Mouse (Mus musculus) forebrain, postnatal 0 days (tissue): ENCODE data around the gene Sacs. TPM values are rescaled to one million over a fixed set of nuclear protein-coding genes. Genes with fewer than 3 reads are reported as not detected.
A peak's percentile ranks its signal among the peaks of the same experiment; 100 is the strongest.

Experiments used
- ATAC-seq: fragments of 200-750 bp; cut with Nextera tagmentation; 2 replicates; pipeline ENCODE4 v1.8.0; 2017; ENCODE audit warnings: mild to moderate bottlenecking, moderate library complexity
- DNase-seq: peaks from one replicate; pipeline ENCODE4 v3.0.0-alpha.2; 2015
- H3K27ac ChIP-seq: fragments of 300-500 bp; sonication (generic); 2 replicates; pipeline ENCODE4 v1.5.1; 2014; ENCODE audit warnings: low read depth, mild to moderate bottlenecking, antibody characterized with exemption, low read length, moderate library complexity, mixed read lengths
- H3K27me3 ChIP-seq: fragments of 300-500 bp; sonication (generic); 2 replicates; pipeline ENCODE4 v1.6.1; 2014; ENCODE audit warnings: mild to moderate bottlenecking, low read length, mixed read lengths; ENCODE audit not compliant: insufficient read depth
- H3K36me3 ChIP-seq: fragments of 300-500 bp; sonication (generic); 2 replicates; pipeline ENCODE4 v1.6.1; 2014; ENCODE audit warnings: mild to moderate bottlenecking, moderate library complexity; ENCODE audit not compliant: insufficient read depth
- H3K4me1 ChIP-seq: fragments of 300-500 bp; sonication (generic); 2 replicates; pipeline ENCODE4 v1.6.1; 2014; ENCODE audit warnings: antibody characterized with exemption; ENCODE audit not compliant: insufficient read depth
- H3K4me2 ChIP-seq: fragments of 300-500 bp; sonication (generic); 2 replicates; pipeline ENCODE4 v1.6.1; 2014; ENCODE audit warnings: low read depth, mild to moderate bottlenecking, moderate library complexity
- H3K4me3 ChIP-seq: fragments of 300-500 bp; sonication (generic); 2 replicates; pipeline ENCODE4 v1.5.1; 2014; ENCODE audit warnings: low read depth, low read length, mixed read lengths
- H3K9ac ChIP-seq: fragments of 300-500 bp; sonication (generic); 2 replicates; pipeline ENCODE4 v1.6.1; 2014; ENCODE audit warnings: mild to moderate bottlenecking
- H3K9me3 ChIP-seq: fragments of 300-500 bp; sonication (generic); 2 replicates; pipeline ENCODE4 v1.6.1; 2016; ENCODE audit warnings: low read length
- CTCF ChIP-seq: sonication (generic); IDR thresholded peaks from 2 replicates; pipeline ENCODE4 v1.5.1; 2016; ENCODE audit warnings: antibody characterized with exemption, control low read depth, low read depth
- WGBS: fragments of 180-500 bp; shearing (Covaris S2); extraction: QIAGEN DNeasy Blood & Tissue Kit; methylation state at CpG from one replicate; pipeline ENCODE4 v1.1.7; 2014; 5-methylcytosine and 5-hydroxymethylcytosine counted together
- polyA plus RNA-seq: library from polyadenylated mRNA; unstranded; fragments of >200 nt; fragmentation: Nextera tagmentation; extraction: Ambion mirVana; gene quantifications from 2 replicates; pipeline ENCODE4 v1.2.1, GENCODE M21; 2015
- total RNA-seq: library from RNA; depleted of rRNA; stranded (reverse); fragments of >200 nt; gene quantifications from 2 replicates; pipeline ENCODE4 v1.2.3, GENCODE M21; 2014

The Sacs gene
- total and polyA plus RNA-seq, 2 experiments from 2014 or later = 5.3 to 38.3 TPM

DNA sequence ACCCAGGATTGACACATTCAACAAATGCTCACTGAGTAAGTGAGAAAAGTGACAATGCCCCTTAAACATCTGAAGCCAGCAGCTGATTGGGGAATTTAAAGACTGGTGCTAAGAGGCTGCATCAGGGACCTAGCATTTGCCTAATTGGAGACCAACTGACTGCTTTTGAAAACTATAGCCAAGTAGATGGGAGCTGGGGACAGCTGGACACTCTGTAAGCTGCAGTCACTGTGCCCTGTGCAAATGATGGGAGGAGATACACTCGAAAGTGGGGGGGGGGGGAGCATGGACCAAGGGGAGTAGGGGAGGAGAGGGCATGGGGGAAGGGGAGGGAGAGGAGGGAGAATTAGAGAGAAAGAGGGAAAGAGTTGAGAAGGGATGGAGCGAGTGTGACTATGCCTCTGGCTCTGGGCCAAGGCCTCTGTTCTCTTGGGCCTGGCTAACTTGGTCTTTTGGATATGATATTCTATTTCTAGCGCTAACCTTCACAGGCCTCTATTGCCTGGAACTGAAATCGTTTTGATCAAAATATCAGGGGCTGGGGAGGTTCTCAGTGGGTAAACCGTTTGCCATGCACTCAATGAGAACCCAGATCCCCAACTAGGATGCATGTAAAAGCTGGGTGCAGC lies 97.7 kb downstream of the Sacs start:
- TF ChIP-seq CTCF = no peak
- no peaks in the 10 kb centered on the region for H3K4me1 ChIP-seq
- 36% methylated on average over 5 of the region's 5 CpGs for WGBS
- no peak overlapping the region for H3K27ac ChIP-seq
- H3K9ac ChIP-seq = no peak overlapping the region
- H3K9me3 ChIP-seq = no peaks in the 10 kb centered on the region
- no peak overlapping the region for H3K4me2 ChIP-seq
- ATAC-seq = no peak
- no peak overlapping the region for H3K4me3 ChIP-seq
- no peaks in the 10 kb centered on the region for H3K27me3 ChIP-seq
- H3K36me3 ChIP-seq = no peaks in the 10 kb centered on the region
- no peak for DNase-seq

DNA sequence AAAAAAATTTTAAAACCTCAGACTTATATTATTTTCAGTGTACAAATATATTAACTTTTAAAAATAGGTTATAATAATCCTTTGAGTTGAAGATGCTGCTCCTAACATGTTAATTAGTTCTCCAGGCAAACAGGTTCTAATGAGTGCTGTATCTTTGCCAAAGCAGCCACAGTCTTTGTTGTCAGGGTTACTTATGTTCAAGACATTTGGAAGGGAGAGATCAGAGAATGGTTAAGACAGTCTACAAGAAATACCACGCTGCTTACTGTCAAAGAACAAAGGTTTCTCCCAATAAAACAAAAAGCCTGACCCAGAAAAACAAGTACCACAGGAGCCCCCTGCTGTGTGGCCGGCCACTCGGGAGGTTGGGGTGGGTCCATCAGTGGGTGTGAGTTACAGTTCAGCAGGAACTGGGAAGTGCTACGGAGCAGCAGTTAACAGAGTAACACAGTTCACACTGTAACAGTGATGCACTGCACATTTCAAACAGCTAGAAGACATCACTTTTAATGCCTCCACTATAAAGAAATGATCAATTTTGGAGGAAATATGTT lies 98.9 kb downstream of the Sacs start:
- TF ChIP-seq CTCF = no peak
- no peak overlapping the region for H3K4me3 ChIP-seq
- H3K27me3 ChIP-seq = no peaks in the 10 kb centered on the region
- H3K4me1 ChIP-seq = no peaks in the 10 kb centered on the region
- no peaks in the 10 kb centered on the region for H3K9me3 ChIP-seq
- WGBS = 8% methylated on average over 4 of the region's 4 CpGs
- DNase-seq (peak; percentile 21), ATAC-seq (peak; percentile 43; the same call in 1 of the 2 replicates)
- no peak overlapping the region for H3K27ac ChIP-seq
- H3K4me2 ChIP-seq = no peak overlapping the region
- no peak overlapping the region for H3K9ac ChIP-seq
- no peaks in the 10 kb centered on the region for H3K36me3 ChIP-seq

GRCm38 (mm10) chr14:61238751-61239150 lies 100.5 kb downstream of the Sacs start:
- WGBS = 74% methylated on average over 9 of the region's 9 CpGs
- H3K4me2 ChIP-seq = no peak overlapping the region
- no peak overlapping the region for H3K4me3 ChIP-seq
- H3K36me3 ChIP-seq = no peaks in the 10 kb centered on the region
- DNase-seq (no peak), ATAC-seq (peak; percentile 45)
- no peaks in the 10 kb centered on the region for H3K9me3 ChIP-seq
- no peaks in the 10 kb centered on the region for H3K4me1 ChIP-seq
- H3K9ac ChIP-seq = no peak overlapping the region
- TF ChIP-seq CTCF = no peak
- no peaks in the 10 kb centered on the region for H3K27me3 ChIP-seq
- H3K27ac ChIP-seq = no peak overlapping the region

DNA sequence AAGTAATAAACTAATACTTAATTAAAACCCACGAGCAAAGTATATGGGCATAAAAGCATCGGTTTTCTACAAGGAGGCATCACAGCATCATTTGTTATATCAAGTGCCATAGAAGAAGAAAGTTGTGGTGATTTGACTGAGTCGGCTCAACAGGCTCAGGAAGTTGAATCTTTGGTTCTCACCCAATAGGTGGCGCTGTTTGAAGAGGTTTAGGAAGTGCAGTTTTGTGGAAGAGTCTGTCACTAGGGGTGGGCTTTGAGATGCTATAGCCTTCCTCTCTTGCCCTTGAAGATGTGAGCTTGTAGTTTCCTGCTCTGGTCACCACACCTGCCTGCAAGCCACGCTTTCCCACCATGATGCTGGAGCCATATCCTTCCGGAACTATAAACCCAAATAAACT lies 104.4 kb downstream of the Sacs start:
- H3K9ac ChIP-seq = no peak overlapping the region
- H3K27me3 ChIP-seq = no peaks in the 10 kb centered on the region
- no peak overlapping the region for H3K4me3 ChIP-seq
- ATAC-seq (no peak), DNase-seq (no peak)
- no peak overlapping the region for H3K27ac ChIP-seq
- whole genome bisulfite sequencing = 45% methylated on average over 6 of the region's 6 CpGs
- no peak overlapping the region for H3K4me2 ChIP-seq
- H3K4me1 ChIP-seq = no peaks in the 10 kb centered on the region
- TF ChIP-seq CTCF = peak; percentile 47
- H3K9me3 ChIP-seq = 0 out of 2 replicates have a peak, but pooled peaks cover 2% of the 10 kb centered on the region
- H3K36me3 ChIP-seq = no peaks in the 10 kb centered on the region

- Histone ChIP-seq H3K4me3 (no peak overlapping the region), H3K9me3 (0 out of 2 replicates have a peak, but pooled peaks cover 15% of the 10 kb centered on the region), H3K9ac (no peak overlapping the region), H3K27me3 (no peaks in the 10 kb centered on the region), H3K4me1 (no peaks in the 10 kb centered on the region), H3K36me3 (no peaks in the 10 kb centered on the region), H3K4me2 (no peak overlapping the region), H3K27ac (no peak overlapping the region)
- ATAC-seq (no peak), DNase-seq (no peak)
- no peak for TF ChIP-seq CTCF
- 69% methylated on average over 3 of the region's 3 CpGs for WGBS
Measured at GRCm38 (mm10) chr14:61246444-61246843, 108.2 kb downstream of the Sacs start.

DNA sequence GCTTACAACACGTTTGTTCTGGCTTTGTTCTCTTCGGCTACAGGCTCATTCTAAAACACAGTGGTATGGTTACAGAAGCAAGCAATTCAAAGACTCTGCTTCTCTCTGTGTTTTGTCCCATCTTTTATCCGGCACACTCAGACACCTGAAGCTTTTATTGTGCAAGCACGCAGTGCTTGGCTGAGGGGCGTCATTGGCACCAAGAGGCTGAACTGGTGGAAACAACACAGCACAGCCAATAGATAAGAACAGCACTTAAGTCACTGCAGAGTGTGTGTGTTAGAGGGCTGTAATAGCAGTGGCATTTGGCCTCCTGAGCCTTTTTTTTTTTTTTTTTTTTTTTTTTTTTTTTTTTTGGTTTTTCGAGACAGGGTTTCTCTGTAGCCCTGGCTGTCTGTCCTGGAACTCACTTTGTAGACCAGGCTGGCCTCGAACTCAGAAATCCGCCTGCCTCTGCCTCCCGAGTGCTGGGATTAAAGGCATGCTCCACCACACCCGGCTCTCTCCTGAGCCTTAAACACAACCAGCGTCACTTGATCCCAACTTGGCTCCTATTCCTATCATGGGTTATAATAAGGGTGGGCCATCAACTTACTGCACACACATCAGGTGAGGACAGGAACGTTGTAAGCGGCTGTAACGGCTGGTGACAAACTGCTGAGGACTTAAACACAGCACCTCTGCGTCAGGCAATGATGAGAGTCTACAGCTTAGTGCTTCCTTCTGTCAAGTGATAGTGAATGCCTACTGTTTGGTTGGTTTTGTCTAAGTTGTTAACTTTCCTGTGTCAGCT lies 114.5 kb downstream of the Sacs start:
- no peaks in the 10 kb centered on the region; the same call in 1 of the 2 replicates for H3K27me3 ChIP-seq
- H3K4me2 ChIP-seq = no peak overlapping the region
- H3K4me1 ChIP-seq = no peaks in the 10 kb centered on the region
- 0 out of 2 replicates have a peak, but pooled peaks cover 11% of the 10 kb centered on the region for H3K9me3 ChIP-seq
- DNase-seq (no peak), ATAC-seq (no peak)
- no peak for TF ChIP-seq CTCF
- no peak overlapping the region for H3K27ac ChIP-seq
- WGBS = 83% methylated on average over 15 of the region's 15 CpGs
- H3K36me3 ChIP-seq = no peaks in the 10 kb centered on the region
- H3K9ac ChIP-seq = no peak overlapping the region
- no peak overlapping the region for H3K4me3 ChIP-seq

DNA sequence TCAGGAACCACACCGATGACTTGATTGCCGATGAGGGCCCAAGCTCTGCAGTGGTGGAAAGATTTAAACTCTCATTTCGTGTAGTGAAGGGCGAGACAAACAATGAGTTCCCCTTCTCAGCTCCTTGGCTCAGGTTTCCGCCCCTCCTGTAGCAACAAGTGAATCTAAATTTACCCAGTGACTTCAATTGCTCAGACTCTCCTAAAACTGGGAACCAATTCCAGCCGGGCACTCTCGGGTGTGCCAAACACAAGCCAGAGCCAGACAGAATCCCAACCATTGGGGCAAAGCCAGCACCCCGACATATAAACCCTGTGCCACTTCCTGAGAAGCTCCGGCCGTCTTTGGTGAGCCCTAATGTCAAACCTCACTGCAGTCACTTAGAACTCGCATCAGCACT lies 120.1 kb downstream of the Sacs start, which contains the start of gene Sgcg:
Gene Sgcg, minus strand, starts transcription at position 139 of the 400 bp plus-strand sequence.
- no peak within 1 kb of the TSS for H3K4me2 ChIP-seq
- no peaks in the 10 kb centered on the region for H3K36me3 ChIP-seq
- H3K4me1 ChIP-seq = no peaks in the 10 kb centered on the region
- ATAC-seq (no peak), DNase-seq (no peak)
- H3K9me3 ChIP-seq = no peaks in the 10 kb centered on the region
- WGBS = 52% methylated on average over 11 of the region's 11 CpGs
- no peaks in the 10 kb centered on the region for H3K27me3 ChIP-seq
- no peak within 1 kb of the TSS for H3K27ac ChIP-seq
- no peak for TF ChIP-seq CTCF
- no peak within 1 kb of the TSS for H3K9ac ChIP-seq
- H3K4me3 ChIP-seq = no peak within 1 kb of the TSS
